Mouse (Mus musculus) brown adipose tissue, adult 24 weeks (tissue): ENCODE data around the gene Gm15557. TPM values are rescaled to one million over a fixed set of nuclear protein-coding genes. Genes with fewer than 3 reads are reported as not detected.
"Not testable (repeated sequence)": the region's sequence is repeated elsewhere in the genome, so short reads cannot be mapped to it uniquely, and the experiment has no call there.

ENCODE experiments used
- H3K27ac ChIP-seq: fragments of 200-500 bp; replicated peaks from 2 replicates; pipeline ENCODE4 v1.5.1; 2012; ENCODE audit warnings: low read depth, mild to moderate bottlenecking, low read length
- H3K4me1 ChIP-seq: fragments of 200-500 bp; 2 replicates; pipeline ENCODE4 v1.6.1; 2012; ENCODE audit warnings: low read length, mixed read lengths; ENCODE audit not compliant: control insufficient read depth, insufficient read depth, insufficient read length
- H3K4me3 ChIP-seq: fragments of 200-500 bp; 2 replicates; pipeline ENCODE4 v1.5.1; 2012; ENCODE audit warnings: low read depth, mild to moderate bottlenecking, low read length, moderate library complexity; ENCODE audit not compliant: insufficient read depth
- polyA plus RNA-seq: library from polyadenylated mRNA; stranded (reverse); fragments of >200 nt; gene quantifications from 2 replicates; pipeline ENCODE4 v1.2.4, GENCODE M21; 2012; ENCODE audit not compliant: missing spikeins, insufficient read depth, insufficient read length

Gm15557 gene
- not detected in 2 replicates for polyA plus RNA-seq

GRCm38 (mm10) chr2:155940681-155941080 is at the start of gene Gm15557:
Gm15557 (plus strand) TSS chr2:155940728.
- H3K4me3 ChIP-seq, result no peak within 1 kb of the TSS
- peak within 1 kb of the TSS; percentile 70 for H3K27ac ChIP-seq
- peaks cover 18% of the 10 kb centered on the region for H3K4me1 ChIP-seq

GRCm38 (mm10) chr2:155894307-155895045 is 46.1 kb upstream of the Gm15557 start:
- Histone ChIP-seq H3K4me3 (no peak overlapping the region), H3K4me1 (no peaks in the 10 kb centered on the region), H3K27ac (no peak overlapping the region)

DNA sequence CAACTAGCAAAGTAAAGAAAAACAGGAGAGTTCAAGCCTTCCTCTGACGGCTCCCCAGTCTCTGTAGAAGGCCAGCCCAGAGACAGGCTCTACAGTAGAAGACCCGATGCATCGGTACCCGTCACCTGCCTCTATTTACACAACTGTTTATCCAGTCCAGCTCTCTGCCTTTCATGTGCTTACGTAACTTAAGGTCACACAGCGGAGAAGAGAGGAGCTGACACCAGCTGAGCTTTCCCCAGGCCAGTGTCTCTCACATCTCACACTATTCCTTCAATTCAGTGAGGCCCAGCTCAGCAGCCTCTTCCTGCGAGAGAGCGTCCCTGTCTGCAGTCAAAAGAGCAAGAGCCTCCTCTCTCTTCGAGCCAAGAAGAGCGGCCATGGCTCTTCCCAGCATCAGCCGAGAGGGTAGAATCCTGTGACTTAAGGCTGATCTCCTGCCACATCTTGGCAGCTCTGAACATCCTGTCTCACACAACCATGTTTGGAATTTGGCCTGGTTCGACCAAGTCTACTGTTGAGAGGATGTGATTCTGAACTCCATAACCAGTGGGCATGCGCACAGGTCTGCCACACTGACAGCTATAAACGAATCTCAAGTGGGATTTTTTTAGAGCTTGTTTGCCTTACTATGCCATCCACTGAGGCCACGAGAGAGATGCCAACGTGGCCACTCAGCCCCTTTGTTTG is 45.3 kb upstream of the Gm15557 start:
- Histone ChIP-seq H3K4me1 (no peaks in the 10 kb centered on the region), H3K4me3 (no peak overlapping the region), H3K27ac (no peak overlapping the region)

DNA sequence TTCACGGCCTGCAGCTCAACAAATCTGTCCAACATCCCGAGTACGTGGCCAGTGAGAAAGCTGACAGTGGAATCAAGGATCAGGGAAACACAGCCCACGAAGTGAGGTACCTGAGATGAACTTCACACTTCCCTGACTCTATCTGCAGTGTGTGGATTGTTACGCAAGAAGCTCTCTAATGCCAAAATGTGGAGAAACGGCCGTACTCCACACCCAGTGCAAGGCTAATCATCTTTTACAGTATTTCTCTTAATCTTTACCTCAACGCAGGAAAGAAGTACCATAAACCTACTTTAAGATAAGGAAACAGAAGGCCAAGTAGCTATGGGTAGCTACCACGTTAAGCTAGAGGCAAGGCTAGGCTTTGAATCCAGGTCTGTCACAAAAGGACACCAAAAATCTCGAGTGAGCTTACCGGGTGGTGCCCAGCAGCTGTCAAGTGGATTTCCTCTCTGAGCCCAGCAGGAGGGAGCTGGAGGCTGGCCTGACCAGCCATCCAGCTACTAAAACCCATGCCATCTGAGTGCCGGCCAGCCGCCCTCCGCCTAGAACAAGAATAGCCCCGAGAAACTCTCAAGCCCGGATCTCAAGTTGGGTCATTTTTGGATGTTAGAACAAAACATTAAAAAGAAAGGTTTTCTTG is 37.4 kb upstream of the Gm15557 start:
- no peaks in the 10 kb centered on the region for H3K4me1 ChIP-seq
- H3K27ac ChIP-seq, result no peak overlapping the region
- H3K4me3 ChIP-seq, result no peak overlapping the region

DNA sequence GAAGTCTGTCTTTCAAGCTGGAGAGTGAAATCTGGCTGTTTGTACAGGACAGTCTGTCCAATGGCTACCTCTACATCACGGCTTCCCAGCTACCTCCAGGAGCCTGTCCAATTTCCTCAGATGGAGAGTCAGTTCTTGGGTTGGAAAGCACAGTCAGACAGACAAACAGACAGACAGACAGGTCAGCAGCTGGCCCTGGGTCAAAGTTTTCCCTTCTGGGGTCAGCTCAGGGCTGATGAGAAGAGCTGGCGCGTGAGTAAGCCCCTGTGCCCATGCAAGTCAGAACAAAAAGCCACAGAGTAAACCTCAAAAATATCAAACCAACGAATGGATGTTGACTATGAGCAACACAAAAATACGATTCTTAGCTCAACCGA is 36.9 kb upstream of the Gm15557 start:
- H3K27ac ChIP-seq, result no peak overlapping the region
- no peaks in the 10 kb centered on the region for H3K4me1 ChIP-seq
- H3K4me3 ChIP-seq, result no peak overlapping the region

- no peak overlapping the region for H3K4me3 ChIP-seq
- no peaks in the 10 kb centered on the region for H3K4me1 ChIP-seq
- H3K27ac ChIP-seq, result no peak overlapping the region
These were observed 25.8 kb upstream of the Gm15557 start for GRCm38 (mm10) chr2:155914684-155915083.

DNA sequence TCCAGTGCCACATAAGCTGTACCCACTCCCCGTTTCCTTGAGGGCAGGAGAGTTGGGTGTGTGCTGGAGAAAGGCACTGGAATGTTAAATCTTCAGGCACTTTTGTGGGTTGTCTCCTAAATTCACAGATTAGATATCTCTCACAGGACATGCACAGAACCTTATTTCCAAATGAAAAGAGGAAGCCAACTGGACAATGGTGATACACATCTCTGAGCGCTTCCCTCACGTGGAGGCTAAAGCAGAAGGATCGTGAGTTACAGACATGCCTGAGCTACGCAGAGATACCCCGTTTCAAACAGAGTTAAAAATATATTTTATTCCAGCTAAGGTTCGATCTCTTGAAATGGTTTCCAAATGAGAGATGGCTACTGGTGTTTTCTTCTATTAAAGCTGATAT is 17.4 kb upstream of the Gm15557 start:
- H3K4me3 ChIP-seq, result no peak overlapping the region
- H3K4me1 ChIP-seq, result 0 out of 2 replicates have a peak, but pooled peaks cover 2% of the 10 kb centered on the region
- H3K27ac ChIP-seq, result no peak overlapping the region

- not testable (repeated sequence) for H3K4me3 ChIP-seq, H3K27ac ChIP-seq, H3K4me1 ChIP-seq
These were observed 15.3 kb upstream of the Gm15557 start for GRCm38 (mm10) chr2:155925213-155925612.

DNA sequence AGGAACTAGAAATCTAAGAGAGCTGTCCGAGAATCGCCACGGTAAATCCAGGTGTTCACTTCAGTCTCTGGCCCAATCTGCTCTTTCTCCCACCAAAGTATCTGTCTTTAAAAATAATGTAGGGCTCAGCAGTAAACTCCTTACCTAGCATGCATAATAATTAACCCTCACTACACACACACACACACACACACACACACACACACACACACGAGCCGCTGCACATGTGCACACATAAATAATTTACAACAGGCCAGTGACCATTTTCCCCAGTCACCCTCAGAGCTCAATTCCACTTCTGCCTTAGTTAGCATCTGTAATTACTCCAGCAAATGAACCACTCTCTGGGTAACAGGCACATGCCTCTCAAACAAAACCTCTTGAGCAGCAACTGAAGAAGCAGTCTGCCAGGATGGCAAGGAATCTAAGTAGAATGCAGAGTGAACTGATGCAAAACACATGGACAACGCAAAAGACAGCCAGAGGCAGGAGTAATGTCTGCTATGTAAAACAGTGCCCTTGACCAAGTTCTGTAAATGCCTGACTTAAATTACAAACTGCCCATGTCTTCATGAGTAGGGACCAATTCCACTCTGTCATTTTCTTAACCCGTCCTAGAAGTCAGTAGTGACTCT is 11.7 kb upstream of the Gm15557 start:
- peak overlapping the region; percentile 65 for H3K4me3 ChIP-seq
- peaks cover 5% of the 10 kb centered on the region; the same call in 1 of the 2 replicates for H3K4me1 ChIP-seq
- peak overlapping the region; percentile 67 for H3K27ac ChIP-seq

DNA sequence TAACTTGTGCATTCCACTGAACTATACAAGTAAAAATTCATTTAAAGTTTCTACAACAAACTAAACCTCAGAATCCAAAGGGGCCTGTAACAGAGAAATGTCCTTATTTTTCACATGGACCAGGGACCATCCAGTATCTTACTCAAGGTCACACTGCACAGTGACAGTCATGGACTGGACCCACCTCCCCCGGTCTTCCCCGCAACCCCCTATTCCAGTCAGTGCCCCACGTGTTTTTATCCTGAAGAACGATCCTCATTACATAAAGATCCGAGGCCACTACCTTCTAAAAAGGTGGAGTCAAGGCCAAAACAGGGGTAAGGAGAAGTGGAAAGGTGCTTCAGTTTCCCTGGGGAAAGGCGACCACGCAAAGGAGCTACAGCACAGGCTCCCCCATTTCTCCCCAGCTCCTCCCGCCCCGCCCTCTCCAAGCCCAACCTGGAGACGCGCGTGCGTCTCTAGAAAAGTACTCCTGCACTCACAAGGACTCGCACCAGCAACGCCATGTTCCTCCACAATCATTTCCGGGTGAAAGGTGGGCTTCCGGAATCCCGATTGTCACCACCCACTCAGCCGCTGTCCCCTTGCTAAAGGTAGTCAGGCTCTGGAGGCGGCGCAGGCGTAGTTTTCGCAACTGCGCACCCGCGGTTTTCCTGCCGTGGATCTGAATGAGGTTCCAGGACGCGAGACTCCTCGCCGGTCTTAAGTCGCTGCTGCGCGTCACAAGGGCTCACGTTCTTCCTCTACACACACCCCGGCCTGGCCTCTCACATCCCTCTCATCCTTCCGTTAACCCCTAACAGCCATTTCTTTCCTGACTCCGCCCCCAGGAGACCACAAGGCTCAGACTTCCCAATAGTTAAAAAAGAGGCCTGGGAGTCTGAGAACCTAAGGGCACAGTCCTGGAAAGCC is 10.7 kb upstream of the Gm15557 start, which contains the start of gene Uqcc1:
TSS of gene Uqcc1 (minus strand) at position 780 of the 912 bp plus-strand sequence.
- Histone ChIP-seq H3K4me3 (peak within 1 kb of the TSS; percentile 65), H3K4me1 (peaks cover 5% of the 10 kb centered on the region; the same call in 1 of the 2 replicates)

DNA sequence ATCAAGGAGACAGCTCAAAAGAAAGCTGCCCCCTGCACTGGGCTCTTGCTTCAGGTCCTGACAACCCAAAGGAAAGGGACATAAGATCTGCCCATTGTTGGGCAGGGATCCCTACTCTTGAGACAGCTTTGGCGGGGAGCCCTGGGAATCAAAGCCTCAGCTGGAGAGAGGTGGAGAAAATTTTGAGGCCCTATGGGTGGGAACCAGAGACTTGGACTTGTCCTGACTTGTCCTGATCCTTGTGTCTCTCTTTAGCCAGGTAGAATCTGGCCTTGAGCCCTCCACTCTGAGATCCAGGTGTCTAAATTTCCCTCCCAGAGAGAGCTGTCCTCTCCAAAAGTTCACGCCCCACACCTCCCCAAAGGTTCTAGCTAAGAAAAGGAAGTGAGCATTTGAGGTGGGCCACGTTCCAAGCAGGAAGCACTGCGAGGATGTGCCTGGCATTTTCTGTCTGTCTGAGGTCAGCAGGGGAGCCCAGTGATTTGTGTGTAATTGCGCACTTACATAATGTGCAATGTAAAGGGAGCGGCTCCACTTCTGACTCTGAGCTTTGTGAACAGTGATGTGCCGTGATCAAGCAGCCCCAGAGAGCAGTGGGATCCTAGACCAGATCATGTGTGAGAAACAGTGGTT is 515 bp upstream of the Gm15557 start:
- Histone ChIP-seq H3K27ac (peak overlapping the region; percentile 59), H3K4me1 (peaks cover 18% of the 10 kb centered on the region), H3K4me3 (no peak overlapping the region)

More for the DNA sequence above, 10.7 kb upstream of the Gm15557 start, which contains the start of gene Uqcc1:
- H3K27ac ChIP-seq, result peak within 1 kb of the TSS; percentile 67

DNA sequence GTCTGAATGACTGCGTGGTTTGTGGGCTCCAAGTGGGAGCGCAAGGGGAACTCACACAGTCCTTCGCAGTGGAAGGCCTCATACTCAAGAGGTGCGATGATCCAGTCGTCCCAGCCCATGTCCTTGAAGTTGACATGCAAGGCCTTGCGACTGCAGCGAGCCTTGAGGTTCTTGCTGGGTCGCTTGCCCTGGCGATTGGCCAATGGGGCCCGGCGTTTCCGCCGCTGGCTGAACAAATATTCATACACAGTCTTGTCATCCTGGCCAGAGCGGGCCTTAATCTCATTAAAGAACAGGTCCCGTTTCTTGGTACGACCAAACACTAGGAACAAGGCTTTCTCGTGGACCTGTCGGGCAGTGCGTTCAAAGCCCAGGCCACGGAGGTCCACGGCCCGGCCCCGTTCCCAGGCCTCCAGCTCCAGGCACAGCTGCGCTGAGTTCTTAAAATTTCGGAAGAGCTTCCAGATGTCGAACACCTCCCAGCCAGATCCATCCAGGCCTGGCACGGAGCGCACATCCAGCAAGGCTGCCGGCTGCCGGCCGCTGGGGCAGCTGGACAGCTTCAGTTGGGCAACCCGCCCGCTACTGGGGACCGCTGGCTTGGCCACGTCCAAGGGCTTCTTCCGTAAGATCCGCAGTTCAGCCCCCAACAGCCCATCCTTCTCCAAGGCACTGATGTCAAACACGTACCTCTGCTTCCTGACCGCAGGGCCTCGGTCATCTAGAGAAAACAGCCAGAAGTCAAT is 1.3 kb downstream of the Gm15557 start:
- Histone ChIP-seq H3K27ac (peak overlapping the region; percentile 70), H3K4me1 (peaks cover 18% of the 10 kb centered on the region), H3K4me3 (peak overlapping the region; percentile 42)

- H3K4me1 ChIP-seq, result peaks cover 18% of the 10 kb centered on the region
- no peak overlapping the region for H3K27ac ChIP-seq
- H3K4me3 ChIP-seq, result peak overlapping the region; percentile 40
These were observed 2.9 kb downstream of the Gm15557 start for GRCm38 (mm10) chr2:155943463-155943862.
